Mouse (Mus musculus) midbrain, embryonic 11.5 days (tissue): ENCODE measurements at regions not wholly inside any gene's neighbourhood (a gene's known extent, or its start where the extent isn't known, plus 50 kb on each side); places are given as distances from the start of the nearest gene placed in this dataset.

ENCODE experiments used
- ATAC-seq: fragments of 200-750 bp; cut with Nextera tagmentation; 2 replicates; pipeline ENCODE4 v1.8.0; 2017; ENCODE audit warnings: moderate TSS enrichment, moderate library complexity; ENCODE audit not compliant: low FRiP score
- DNase-seq: peaks from one replicate; pipeline ENCODE4 v3.0.0; 2015; ENCODE audit warnings: low spot score; ENCODE audit errors: missing footprints
- H3K27ac ChIP-seq: fragments of 300-500 bp; sonication (generic); 2 replicates; pipeline ENCODE4 v1.5.1; 2014; ENCODE audit warnings: low read depth, low read length
- H3K27me3 ChIP-seq: fragments of 300-500 bp; sonication (generic); 2 replicates; pipeline ENCODE4 v1.6.1; 2014; ENCODE audit warnings: mild to moderate bottlenecking, low read length, moderate library complexity, mixed read lengths; ENCODE audit not compliant: control insufficient read depth, insufficient read depth
- H3K36me3 ChIP-seq: fragments of 300-500 bp; sonication (generic); 2 replicates; pipeline ENCODE4 v1.6.1; 2014; ENCODE audit warnings: mild to moderate bottlenecking, low read length, moderate library complexity, mixed read lengths; ENCODE audit not compliant: control insufficient read depth, insufficient read depth
- H3K4me1 ChIP-seq: fragments of 300-500 bp; sonication (generic); 2 replicates; pipeline ENCODE4 v1.6.1; 2014; ENCODE audit warnings: low read length; ENCODE audit not compliant: control insufficient read depth, insufficient read depth
- H3K4me2 ChIP-seq: fragments of 300-500 bp; sonication (generic); 2 replicates; pipeline ENCODE4 v1.6.1; 2014; ENCODE audit warnings: mild to moderate bottlenecking, moderate library complexity
- H3K4me3 ChIP-seq: fragments of 300-500 bp; sonication (generic); 2 replicates; pipeline ENCODE4 v1.5.1; 2014; ENCODE audit warnings: low read depth, low read length
- H3K9ac ChIP-seq: fragments of 300-500 bp; sonication (generic); 2 replicates; pipeline ENCODE4 v1.6.1; 2014; ENCODE audit warnings: low read length
- H3K9me3 ChIP-seq: fragments of 300-500 bp; sonication (generic); 2 replicates; pipeline ENCODE4 v1.6.1; 2016; ENCODE audit warnings: low read length; ENCODE audit not compliant: control insufficient read depth
- WGBS: fragments of 180-500 bp; shearing (Covaris S2); extraction: QIAGEN DNeasy Blood & Tissue Kit; methylation state at CpG from one replicate; pipeline ENCODE4 v1.1.7; 2014; 5-methylcytosine and 5-hydroxymethylcytosine counted together

DNA sequence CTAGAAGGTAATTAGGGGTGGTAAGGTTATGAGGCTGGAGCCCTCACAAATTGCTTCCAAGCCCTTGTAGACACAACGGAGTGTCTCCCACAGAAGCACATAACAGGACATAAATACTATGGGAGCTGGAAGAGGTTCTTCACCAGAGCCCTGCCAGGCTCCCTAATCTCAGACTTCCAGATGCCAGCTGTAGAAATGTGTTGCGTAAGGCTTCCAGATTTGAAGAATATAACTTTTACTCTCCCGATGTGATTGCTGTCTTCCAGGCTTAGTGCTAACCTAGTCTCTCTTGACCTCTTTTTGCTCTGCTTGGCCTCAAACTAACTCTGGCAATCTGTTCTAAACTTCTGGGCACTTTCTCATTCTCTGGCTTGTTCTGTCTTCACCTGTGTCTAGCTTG lies 59.8 kb upstream of the Haao start:
- no peaks in the 10 kb centered on the region for H3K4me1 ChIP-seq
- ATAC-seq (no peak), DNase-seq (no peak)
- H3K9ac ChIP-seq, result no peak overlapping the region
- H3K4me2 ChIP-seq, result no peak overlapping the region
- H3K36me3 ChIP-seq, result no peaks in the 10 kb centered on the region
- H3K9me3 ChIP-seq, result no peaks in the 10 kb centered on the region
- H3K27ac ChIP-seq, result no peak overlapping the region
- 90% methylated on average over 3 of the region's 3 CpGs for WGBS
- no peak overlapping the region for H3K4me3 ChIP-seq
- H3K27me3 ChIP-seq, result 0 out of 2 replicates have a peak, but pooled peaks cover 2% of the 10 kb centered on the region

DNA sequence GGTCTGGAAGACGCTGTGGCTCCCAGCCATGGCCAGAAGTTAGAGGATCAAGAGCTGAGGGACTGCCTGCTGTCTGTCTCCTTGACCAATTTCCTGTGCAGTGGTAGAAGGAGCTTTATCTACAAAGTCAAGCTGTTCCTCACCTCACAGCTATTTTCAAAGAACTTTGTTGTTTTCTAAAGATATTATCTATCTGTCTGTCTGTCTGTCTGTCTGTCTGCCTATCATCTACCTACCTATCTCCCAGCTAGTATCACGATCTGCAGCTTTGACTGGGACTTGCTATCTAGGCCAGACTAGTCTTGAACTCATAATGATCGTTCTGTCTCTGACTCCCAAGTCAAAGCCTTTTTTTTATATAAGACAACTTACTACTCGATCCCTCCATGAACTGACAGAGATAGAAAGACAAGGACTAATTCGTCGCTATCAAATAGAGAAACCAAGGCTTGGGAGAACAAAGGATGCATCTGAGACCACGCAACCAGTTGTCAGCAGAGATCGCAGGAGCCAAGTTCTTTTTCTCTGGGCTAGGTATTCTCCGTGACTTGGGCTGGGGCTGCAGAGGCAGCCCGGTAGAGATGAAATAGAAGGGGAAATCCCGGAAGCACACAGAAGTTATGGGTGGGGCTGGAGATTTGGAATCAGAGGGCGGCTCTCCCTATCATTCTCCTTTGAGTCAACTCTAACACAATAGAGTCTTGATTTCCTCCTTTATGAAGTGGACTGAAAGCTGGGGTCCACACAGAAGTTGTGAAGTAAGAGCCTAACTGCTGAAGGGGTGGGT lies 59.2 kb upstream of the Haao start:
- H3K27ac ChIP-seq, result no peak overlapping the region
- H3K9me3 ChIP-seq, result no peaks in the 10 kb centered on the region
- no peak for DNase-seq
- H3K27me3 ChIP-seq, result 0 out of 2 replicates have a peak, but pooled peaks cover 2% of the 10 kb centered on the region
- no peak for ATAC-seq
- H3K9ac ChIP-seq, result no peak overlapping the region
- no peaks in the 10 kb centered on the region for H3K4me1 ChIP-seq
- H3K36me3 ChIP-seq, result no peaks in the 10 kb centered on the region
- WGBS, result 88% methylated on average over 12 of the region's 12 CpGs
- H3K4me2 ChIP-seq, result no peak overlapping the region
- H3K4me3 ChIP-seq, result no peak overlapping the region

- WGBS, result 4% methylated on average over 7 of the region's 7 CpGs
- H3K4me3 ChIP-seq, result no peak overlapping the region
- no peak overlapping the region for H3K27ac ChIP-seq
- H3K4me2 ChIP-seq, result no peak overlapping the region
- ATAC-seq, result peak; percentile 38
- no peak overlapping the region for H3K9ac ChIP-seq
- no peaks in the 10 kb centered on the region for H3K36me3 ChIP-seq
- no peaks in the 10 kb centered on the region for H3K4me1 ChIP-seq
- peak; percentile 98 for DNase-seq
- H3K27me3 ChIP-seq, result 0 out of 2 replicates have a peak, but pooled peaks cover 2% of the 10 kb centered on the region
- no peaks in the 10 kb centered on the region for H3K9me3 ChIP-seq
Observed at GRCm38 (mm10) chr17:83903467-83903866, 55.7 kb upstream of the Haao start.

DNA sequence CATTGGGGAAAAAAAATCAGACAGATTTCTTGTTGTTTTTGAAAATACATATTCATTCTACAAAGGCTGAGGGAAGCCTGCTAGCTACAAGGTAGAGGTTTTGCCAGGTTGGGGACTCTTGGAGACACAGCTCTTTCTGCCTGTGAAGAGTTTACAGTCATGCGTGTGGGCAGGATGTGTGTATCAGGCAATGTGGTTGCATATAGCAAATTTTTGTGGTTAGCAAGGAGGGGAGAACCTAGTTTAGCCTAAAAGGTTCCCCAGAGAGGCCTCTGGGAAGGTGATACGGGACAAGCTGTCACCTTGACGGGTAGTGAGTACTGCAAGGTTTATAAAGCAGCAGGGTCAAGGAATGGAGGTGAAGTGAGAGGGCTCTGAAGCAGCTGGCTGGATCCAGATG lies 54.8 kb upstream of the Haao start:
- Histone ChIP-seq H3K4me2 (no peak overlapping the region), H3K9ac (no peak overlapping the region), H3K4me1 (no peaks in the 10 kb centered on the region), H3K4me3 (no peak overlapping the region), H3K27me3 (0 out of 2 replicates have a peak, but pooled peaks cover 2% of the 10 kb centered on the region), H3K36me3 (no peaks in the 10 kb centered on the region), H3K9me3 (no peaks in the 10 kb centered on the region), H3K27ac (no peak overlapping the region)
- DNase-seq, result no peak
- WGBS, result 78% methylated on average over 3 of the region's 3 CpGs
- ATAC-seq, result no peak

- H3K4me1 ChIP-seq, result no peaks in the 10 kb centered on the region
- H3K36me3 ChIP-seq, result no peaks in the 10 kb centered on the region
- no peak for ATAC-seq
- no peak overlapping the region for H3K9ac ChIP-seq
- no peak overlapping the region for H3K4me3 ChIP-seq
- WGBS, result 67% methylated on average over 6 of the region's 6 CpGs
- DNase-seq, result no peak
- H3K27me3 ChIP-seq, result 0 out of 2 replicates have a peak, but pooled peaks cover 2% of the 10 kb centered on the region
- no peak overlapping the region for H3K4me2 ChIP-seq
- no peak overlapping the region for H3K27ac ChIP-seq
- no peaks in the 10 kb centered on the region for H3K9me3 ChIP-seq
Observed at GRCm38 (mm10) chr17:83902091-83902490, 54.3 kb upstream of the Haao start.

GRCm38 (mm10) chr17:83899588-83900152 lies 51.9 kb upstream of the Haao start:
- Histone ChIP-seq H3K9me3 (no peaks in the 10 kb centered on the region), H3K9ac (no peak overlapping the region), H3K4me2 (no peak overlapping the region), H3K27ac (no peak overlapping the region), H3K27me3 (0 out of 2 replicates have a peak, but pooled peaks cover 2% of the 10 kb centered on the region), H3K4me3 (no peak overlapping the region), H3K4me1 (no peaks in the 10 kb centered on the region), H3K36me3 (no peaks in the 10 kb centered on the region)
- no peak for DNase-seq
- WGBS, result 71% methylated on average over 7 of the region's 7 CpGs
- ATAC-seq, result no peak

DNA sequence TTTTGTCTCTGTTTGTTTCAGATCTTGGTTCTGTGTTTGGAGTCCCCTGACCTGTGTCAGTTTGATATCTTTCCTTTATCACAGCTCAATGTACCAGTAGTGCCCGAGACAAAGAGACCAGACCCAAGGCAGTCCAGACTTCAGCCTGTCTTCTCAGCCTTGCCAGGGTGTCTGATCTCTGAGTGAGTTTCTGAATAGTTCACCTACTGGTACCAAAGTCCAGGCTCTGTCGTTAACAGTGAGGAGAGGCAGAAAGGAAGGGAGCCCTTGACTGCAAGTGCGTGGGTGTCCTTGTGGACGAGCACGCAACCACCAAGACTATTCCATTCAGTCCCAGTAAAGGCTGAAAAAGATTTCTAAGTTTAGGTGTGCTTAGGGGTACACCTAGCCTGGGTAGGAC lies 50.8 kb upstream of the Haao start:
- Histone ChIP-seq H3K4me2 (no peak overlapping the region), H3K27me3 (0 out of 2 replicates have a peak, but pooled peaks cover 2% of the 10 kb centered on the region), H3K4me1 (no peaks in the 10 kb centered on the region), H3K27ac (no peak overlapping the region), H3K4me3 (no peak overlapping the region), H3K9ac (no peak overlapping the region), H3K9me3 (no peaks in the 10 kb centered on the region), H3K36me3 (no peaks in the 10 kb centered on the region)
- WGBS, result 87% methylated on average over 5 of the region's 5 CpGs
- DNase-seq (no peak), ATAC-seq (no peak)
